Mouse (Mus musculus) lung, postnatal 25 days (tissue): ENCODE measurements at regions not wholly inside any gene's neighbourhood (a gene's known extent, or its start where the extent isn't known, plus 50 kb on each side); places are given as distances from the start of the nearest gene placed in this dataset.
A peak's percentile ranks its signal among the peaks of the same experiment; 100 is the strongest.

Experiments
- DNase-seq: peaks from one replicate; pipeline ENCODE4 v3.0.0; 2022; ENCODE audit warnings: low spot score

GRCm38 (mm10) chr10:117896911-117897643 lies 51.2 kb upstream of the Rap1b start:
- DNase-seq: no peak

- no peak for DNase-seq
Measured at GRCm38 (mm10) chr10:117897766-117898165, 51.9 kb upstream of the Rap1b start.

DNA sequence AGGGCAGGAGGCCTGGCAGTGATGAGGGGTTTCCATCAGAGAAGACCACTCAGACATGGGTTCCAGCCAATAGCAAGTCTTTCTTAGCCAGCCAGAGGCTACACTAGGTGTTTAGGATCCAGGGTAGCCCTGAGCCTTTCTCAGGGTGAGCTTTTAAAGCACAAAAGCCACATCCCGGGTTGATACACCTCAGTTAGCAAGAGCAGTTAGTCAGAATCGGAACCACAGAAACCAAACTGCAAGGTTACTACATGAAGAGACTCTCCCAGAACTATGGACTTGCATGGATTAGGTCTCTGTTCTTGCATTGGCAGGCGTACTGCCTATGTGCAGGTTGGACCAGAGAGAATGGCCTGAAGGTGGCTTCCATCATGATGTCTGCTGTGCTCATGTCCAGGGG lies 52.6 kb upstream of the Rap1b start:
- DNase-seq: no peak

DNA sequence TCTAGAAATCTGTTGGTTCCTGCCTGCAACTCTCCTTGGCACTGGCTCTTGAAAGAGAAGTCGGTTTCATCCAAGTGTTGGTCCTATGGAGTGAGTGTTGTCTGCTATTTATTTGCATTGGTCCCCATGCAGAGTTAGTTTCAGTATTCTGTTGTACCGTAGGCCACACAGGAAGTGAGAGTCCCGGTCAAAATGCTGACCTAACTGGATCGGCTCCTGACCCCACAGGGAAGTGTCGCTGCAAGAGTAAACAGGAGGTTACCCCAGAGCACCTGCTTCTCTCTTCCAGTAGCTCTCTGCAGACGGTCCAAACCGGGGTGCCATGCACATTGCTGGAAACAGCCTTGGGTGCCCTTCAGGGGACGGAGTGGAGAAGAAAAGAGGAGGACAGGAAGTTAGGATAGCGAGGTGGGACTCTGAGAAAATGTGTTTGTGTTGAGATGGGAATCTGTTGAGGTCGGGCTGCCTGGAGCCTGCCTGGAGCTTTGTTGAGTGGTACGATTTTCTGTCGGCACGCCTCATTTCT lies 53.6 kb upstream of the Rap1b start:
- DNase-seq: peak; percentile 53

DNA sequence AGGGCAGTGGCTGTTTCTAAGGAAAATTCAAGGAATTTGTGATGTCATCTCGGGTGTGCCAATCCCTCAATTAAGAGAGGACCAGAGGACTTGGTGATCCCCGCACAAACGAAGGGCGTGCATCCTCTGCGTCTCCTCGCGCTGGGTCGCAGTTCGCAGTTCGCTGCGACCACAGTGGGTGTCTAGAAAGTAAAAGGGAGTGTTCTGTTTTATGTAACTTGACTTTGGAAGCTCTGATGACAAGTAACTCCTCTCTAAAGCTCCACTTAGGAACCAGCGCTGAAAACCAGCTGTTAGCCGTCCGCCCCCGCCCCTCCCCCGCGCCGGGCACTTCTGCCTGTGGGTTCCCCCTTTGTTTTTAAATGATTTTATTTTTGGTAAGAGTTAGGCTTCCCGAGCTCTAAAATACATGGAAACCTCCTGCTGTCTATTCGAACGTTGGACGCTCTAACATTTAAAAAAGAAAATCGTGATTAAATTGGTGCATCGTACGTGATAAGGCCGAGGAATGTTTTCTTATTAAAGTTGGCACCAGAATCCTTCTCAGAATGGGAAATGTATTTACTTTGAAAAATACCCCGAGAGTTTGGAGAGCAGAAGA lies 59.9 kb upstream of the Rap1b start:
- peak; percentile 35 for DNase-seq

GRCm38 (mm10) chr10:117906267-117906811 lies 60.5 kb upstream of the Rap1b start:
- peak; percentile 89 for DNase-seq

DNA sequence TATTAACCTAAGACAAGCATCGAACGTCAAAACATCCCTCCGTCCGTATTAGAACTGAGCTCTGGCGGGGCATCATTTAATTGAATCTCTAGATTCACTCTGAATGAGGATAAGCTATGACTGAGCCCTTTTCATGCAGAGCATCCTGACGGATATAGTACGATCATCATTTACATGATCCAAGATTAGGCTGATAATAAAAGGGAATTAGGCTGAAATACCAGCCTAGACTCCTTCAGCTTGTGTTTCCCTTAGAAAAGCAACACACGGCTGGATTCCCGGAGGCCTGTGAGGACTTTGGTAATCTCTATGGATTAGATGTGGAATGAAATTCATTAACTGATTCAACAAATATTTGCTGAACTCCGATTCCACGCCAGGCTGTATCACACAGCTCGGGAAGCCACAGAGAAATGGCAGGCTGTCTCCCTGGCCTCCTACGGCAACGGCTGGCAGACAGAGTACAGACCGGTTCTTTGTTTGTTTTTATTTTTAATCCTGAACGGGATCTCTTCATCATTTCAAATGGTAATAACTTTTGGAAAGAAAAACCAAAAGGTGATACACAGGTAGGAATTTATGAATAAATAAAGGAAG lies 62.3 kb upstream of the Rap1b start:
- no peak for DNase-seq

DNA sequence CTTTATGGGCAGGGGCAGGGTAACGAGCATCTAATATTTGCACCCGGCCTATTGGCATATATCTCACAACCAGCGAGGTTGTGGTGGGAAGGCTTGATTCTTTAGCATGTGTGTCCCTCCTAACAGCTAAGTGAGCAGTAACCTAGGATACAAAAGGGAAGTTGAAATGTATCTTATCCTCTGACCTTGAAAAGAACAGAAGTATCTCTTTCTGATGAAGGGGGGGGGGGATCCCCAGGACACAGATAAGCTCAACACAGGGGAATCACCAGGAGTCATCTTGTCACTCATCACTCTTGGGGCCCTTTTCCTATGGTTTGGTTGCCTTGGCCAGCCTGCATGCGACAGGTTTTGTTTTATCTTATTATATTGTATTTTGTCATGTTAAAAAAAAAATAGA lies 63.3 kb upstream of the Rap1b start:
- no peak for DNase-seq

DNA sequence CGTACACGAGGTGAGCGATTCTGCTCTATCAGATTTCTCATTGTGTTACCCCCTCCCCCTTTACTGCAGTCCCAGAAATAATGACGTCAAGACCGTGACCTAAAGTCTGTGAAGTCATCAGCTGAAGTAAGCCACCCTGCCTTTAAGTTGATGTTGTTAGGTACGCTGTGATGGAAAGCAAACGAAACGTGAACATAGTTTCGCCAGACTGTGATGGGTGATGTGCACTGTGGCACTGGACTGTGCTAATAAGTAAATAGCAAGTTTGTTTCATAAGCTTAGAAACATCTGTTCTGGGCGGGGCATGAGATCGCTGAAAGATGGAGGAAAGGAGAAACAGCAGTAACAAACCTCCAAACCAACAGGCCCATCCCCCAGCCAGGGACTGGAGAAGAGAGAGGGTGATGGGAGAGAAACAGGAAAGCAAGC lies 64.0 kb upstream of the Rap1b start:
- DNase-seq: no peak

DNA sequence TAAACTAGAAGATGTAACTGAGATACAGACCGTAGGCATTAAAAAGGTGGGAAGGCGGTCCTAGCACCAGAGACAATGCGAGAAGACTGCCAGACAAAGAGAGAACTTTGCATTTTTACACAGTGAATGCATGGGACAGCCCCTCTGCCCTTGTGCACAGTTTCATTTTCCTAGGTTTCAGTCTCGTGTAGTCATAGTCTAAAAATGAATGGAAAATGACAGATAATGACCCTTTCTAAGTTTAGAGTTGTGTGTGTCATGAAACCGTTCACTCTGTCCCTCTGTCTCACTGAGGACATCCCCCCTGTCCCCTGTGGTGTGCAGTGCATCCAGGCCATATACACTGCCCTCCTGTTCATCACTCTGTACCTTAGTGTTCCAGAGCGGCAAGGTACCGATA lies 64.6 kb upstream of the Rap1b start:
- DNase-seq: no peak

DNA sequence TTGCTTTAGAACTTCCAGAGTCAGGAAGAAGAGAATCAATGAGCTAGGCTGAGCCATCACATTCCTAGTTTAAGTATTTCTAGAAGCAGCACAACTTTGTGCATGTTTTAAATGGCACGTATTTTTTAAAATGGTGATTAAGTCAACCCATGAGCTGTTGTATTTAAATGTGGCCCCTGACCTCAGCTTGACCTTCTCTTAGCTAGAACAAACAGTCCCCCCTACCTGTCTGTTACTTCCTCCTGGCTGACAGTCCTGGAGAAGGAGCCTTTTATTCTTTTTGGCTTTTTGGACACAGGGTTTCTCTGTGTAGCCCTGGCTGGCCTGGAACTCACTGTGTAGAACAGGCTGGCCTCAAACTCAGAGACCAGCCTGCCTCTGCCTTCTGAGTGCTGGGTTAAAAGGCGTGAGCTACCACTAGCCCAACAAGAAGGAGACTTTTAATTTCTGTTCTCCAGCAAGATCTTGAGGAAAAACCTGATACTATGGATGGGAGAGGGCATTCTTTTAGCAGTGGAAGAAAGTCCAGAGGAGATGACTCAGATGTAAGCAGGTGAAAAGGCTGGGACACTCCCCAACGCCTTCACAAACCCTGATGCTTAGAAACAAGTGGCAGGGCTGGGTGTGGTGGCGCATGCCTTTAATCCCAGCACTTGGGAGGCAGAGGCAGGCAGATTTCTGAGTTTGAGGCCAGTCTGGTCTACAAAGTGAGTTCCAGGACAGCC lies 69.3 kb upstream of the Rap1b start:
- DNase-seq: no peak

DNA sequence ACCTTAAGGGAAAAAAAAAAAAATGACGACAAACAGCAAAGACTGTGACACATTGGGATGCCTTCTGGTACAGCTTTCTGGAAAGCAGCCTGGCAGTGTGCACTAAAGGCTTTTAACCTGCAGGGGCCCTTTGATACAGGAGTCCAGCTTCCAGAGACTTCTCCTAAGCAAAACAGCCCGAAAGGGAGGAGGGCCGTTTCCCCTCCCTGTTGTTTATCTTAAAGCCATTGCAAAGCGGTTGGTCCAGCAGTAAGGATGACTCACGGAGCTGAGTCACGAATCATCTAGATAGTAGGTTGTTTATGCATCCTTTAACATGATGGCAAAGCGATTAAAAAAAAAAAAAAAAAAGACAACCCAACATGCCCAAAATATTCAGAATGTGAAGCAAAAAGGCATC lies 70.4 kb upstream of the Rap1b start:
- DNase-seq: peak; percentile 24

- no peak for DNase-seq
Measured at GRCm38 (mm10) chr10:117917870-117918269, 72.0 kb upstream of the Rap1b start.

DNA sequence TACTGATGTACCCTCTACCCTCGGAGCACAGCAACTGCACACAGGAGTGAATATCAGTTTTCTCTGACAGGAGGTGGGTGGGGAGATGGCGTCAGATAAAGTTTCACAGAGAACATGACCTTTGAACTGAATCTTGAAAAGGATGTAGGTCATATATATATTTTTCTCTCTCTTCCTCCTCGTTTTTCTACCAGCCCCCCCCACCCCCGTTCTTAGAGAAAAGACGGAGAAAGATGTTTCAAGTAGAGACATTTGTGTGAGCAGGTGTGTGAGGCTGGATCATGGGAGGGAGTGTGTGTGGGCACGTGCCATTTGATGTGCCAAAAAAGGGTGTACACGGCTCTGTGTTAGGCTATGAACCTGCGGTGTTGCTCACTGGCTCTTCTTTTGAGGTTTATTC lies 72.8 kb upstream of the Rap1b start:
- DNase-seq: no peak

- DNase-seq: no peak
Measured at GRCm38 (mm10) chr10:117919186-117919941, 73.5 kb upstream of the Rap1b start.

GRCm38 (mm10) chr10:117925186-117925585 lies 79.4 kb upstream of the Rap1b start:
- DNase-seq: no peak

GRCm38 (mm10) chr10:117925611-117926555 lies 80.0 kb upstream of the Rap1b start:
- DNase-seq: no peak

GRCm38 (mm10) chr10:117928998-117929397 lies 83.2 kb upstream of the Rap1b start:
- DNase-seq: no peak

- DNase-seq: no peak
Measured at GRCm38 (mm10) chr10:117934797-117935196, 89.0 kb upstream of the Rap1b start.

DNA sequence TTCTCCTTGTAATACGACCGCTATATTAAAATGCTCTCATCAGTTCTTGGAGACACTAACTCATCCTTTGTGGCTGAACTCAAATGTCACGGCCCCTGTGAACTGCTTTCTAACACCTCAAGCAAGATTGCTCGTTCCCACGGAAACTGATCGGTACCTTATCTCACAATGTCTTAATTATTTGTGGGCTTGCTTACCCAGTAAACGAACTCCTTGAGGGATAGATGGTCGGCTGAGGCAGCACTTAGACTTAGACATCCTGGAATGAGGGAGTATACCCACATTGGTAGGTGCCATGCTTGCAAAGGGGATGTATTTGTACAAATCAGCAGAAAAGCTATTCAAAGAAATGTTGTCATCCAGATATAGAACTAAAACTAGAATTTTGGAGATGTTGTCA lies 92.9 kb upstream of the Rap1b start:
- DNase-seq: no peak
